Mouse (Mus musculus) olfactory bulb, adult 2 months (tissue): ENCODE results near the gene Olfr792.

Experiments used
- CTCF ChIP-seq: fragments of 200-500 bp; IDR thresholded peaks from 2 replicates; pipeline ENCODE4 v1.5.1; 2012; ENCODE audit warnings: low read depth, mild to moderate bottlenecking, low read length, moderate library complexity; ENCODE audit not compliant: insufficient read depth
- POLR2A ChIP-seq: fragments of 200-500 bp; IDR thresholded peaks from 2 replicates; pipeline ENCODE4 v1.6.1; 2012; ENCODE audit warnings: mild to moderate bottlenecking, low read depth, low read length, moderate library complexity; ENCODE audit not compliant: insufficient read depth

- TF ChIP-seq CTCF = no peak
- TF ChIP-seq POLR2A = no peak
Observed at GRCm38 (mm10) chr10:129549354-129549753, 10.4 kb downstream of the Olfr792 start.
